Mouse (Mus musculus) left cerebral cortex, adult 2 months (tissue): ENCODE results near the gene Nup37. TPM values are rescaled to one million over a fixed set of nuclear protein-coding genes. Genes with fewer than 3 reads are reported as not detected.

Source experiments
- DNase-seq, 2 experiments: peaks; one replicate each; pipeline ENCODE4 v3.0.0; 2021 to 2022; ENCODE audit warnings: low spot score in 2 of 2, mixed read lengths in 1 of 2; ENCODE audit errors: extremely low spot score in 1 of 2
- H3K27ac ChIP-seq: fragments of 200-600 bp; 2 replicates; pipeline ENCODE4 v1.8.1; 2022
- H3K4me3 ChIP-seq: fragments of 200-600 bp; 2 replicates; pipeline ENCODE4 v1.8.1; 2022
- CTCF ChIP-seq: fragments of 200-600 bp; IDR thresholded peaks from 2 replicates; pipeline ENCODE4 v1.8.1; 2022; ENCODE audit warnings: antibody characterized with exemption, mild to moderate bottlenecking, moderate library complexity
- intact Hi-C: fragments of 180-260 bp; cut with DNase I; formaldehyde crosslinking; loops from one replicate; pipeline ENCODE4 v1.15.1; 2025
- long read RNA-seq, 2 experiments: library from polyadenylated mRNA; stranded (forward); transcript quantifications; one replicate each; pipeline ENCODE4 v2.0.0; 2021; ENCODE audit warnings: borderline mapping rate in 2 of 2
- total RNA-seq, 2 experiments: library from RNA; stranded (reverse); gene quantifications; 2 replicates each; pipeline ENCODE4 v1.2.3; 2021

Nup37 gene
- 1 to 10 TPM; 6.8 to 6.9 TPM for total RNA-seq
- long read RNA-seq, experiment 1, partial matches to known transcripts: 0 of 2 reads
- long read RNA-seq, experiment 1, other reads (novel, unspliced or antisense): 1 of 2 reads
- long read RNA-seq, experiment 2, partial matches to known transcripts: 0 of 1 reads
- long read RNA-seq, experiment 2, other reads (novel, unspliced or antisense): 0 of 1 reads

DNA sequence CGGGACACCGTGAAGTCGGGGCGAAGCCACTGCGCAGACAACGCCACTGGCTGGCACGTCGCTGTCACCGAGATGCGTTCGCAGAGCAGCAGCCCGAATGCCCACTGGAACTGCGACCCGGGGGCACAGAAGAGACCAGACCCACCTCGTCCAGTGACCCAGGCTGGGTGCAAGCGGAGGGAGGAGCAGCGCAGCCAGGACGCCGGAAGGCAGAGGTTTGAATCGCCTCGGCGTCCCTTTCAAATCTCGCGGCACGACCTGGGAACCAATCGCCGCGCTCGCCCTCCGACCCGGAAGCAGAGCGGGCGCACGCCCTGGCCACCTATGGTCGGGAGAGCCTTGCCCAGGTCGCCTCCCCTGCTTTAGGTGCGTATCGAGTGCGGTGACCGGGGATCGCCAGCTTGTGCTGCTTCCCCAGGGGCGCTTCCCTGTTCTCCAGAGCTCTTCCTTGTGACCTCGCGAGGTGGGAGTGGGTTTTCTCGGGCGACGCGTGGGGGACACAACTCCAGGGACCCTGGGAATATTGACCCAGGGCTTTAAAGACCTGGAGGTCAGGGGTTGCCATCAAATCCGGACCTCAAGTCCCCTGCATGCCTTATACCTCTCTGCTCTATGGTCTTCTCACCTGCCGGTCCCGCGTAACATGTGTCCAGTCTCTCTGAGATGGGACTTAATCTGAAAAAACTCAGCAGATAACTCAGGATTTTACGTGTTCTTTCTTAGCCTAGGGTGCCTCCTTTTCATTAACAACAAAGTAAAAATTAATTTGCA, at the start of gene Nup37, which contains the start of gene Parpbp:
Nup37 (plus strand) TSS at position 286 of the 771 bp plus-strand sequence.
Parpbp (minus strand) TSS at position 235 of the 771 bp plus-strand sequence.
- intact Hi-C loops: no loop called here
- DNase-seq: peak; percentile 84 to 89
- Histone ChIP-seq H3K4me3 (peak within 1 kb of the TSS; percentile 71), H3K27ac (peak within 1 kb of the TSS; percentile 69; the same call in 1 of the 2 replicates)
- peak; percentile 6; the same call in 1 of the 2 replicates for TF ChIP-seq CTCF

DNA sequence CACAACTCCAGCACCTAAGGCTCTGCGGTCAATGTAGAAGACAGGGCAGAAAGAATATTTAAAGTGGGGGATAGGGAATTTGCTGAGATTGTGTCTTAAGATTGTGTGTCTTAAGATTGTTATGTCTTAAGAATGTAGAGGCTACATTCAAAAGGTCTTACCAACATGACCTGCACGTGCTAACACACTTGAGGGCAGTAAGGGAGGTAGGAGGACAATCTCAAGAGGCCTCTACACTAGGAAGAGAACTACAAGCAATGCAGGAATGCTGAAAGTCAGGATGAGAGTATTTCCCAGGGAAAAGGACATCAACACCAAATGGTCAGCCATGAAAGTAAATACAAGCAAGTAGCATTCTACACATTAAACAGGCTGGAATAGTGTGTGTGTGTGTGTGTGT, 40.6 kb upstream of the Nup37 start:
- no peak for TF ChIP-seq CTCF
- no peak overlapping the region for H3K4me3 ChIP-seq
- no peak overlapping the region for H3K27ac ChIP-seq
- intact Hi-C loops: no loop called here
- DNase-seq: no peak

DNA sequence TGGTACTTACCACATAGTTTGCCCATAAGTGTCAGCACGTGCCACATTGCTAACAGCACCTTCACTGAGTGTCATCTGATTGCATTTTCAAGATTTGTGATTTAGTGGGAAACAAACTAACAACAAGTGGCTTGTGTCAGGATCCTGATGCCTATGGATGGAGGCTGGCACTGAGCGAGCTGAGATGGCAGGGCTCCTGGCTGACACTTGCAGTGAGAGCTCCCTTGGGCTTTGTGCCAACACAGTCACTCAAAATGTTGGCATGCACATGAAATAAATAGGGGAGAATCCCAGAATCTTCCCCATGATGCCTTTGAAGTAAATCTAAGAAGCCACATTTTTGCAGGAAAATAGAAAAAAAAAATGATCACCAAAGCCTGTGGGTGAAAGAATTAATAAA, 33.5 kb upstream of the Nup37 start:
- no peak for DNase-seq
- intact Hi-C loops: no loop called here
- Histone ChIP-seq H3K4me3 (no peak overlapping the region), H3K27ac (no peak overlapping the region)
- no peak for TF ChIP-seq CTCF

GRCm38 (mm10) chr10:88119721-88120120, 27.1 kb upstream of the Nup37 start:
- DNase-seq: no peak
- intact Hi-C loops: loop anchor here (5.0 kb wide), 2 partner anchors 262 to 472 kb away; partner anchors contain the start of gene Igf1
- TF ChIP-seq CTCF: peak; percentile 54

GRCm38 (mm10) chr10:88135630-88136029, 11.2 kb upstream of the Nup37 start:
- TF ChIP-seq CTCF: no peak
- DNase-seq: no peak
- H3K4me3 ChIP-seq: no peak overlapping the region
- no peak overlapping the region for H3K27ac ChIP-seq
- intact Hi-C loops: no loop called here

More at GRCm38 (mm10) chr10:88119721-88120120, 27.1 kb upstream of the Nup37 start:
- Histone ChIP-seq H3K27ac (no peak overlapping the region), H3K4me3 (no peak overlapping the region)

DNA sequence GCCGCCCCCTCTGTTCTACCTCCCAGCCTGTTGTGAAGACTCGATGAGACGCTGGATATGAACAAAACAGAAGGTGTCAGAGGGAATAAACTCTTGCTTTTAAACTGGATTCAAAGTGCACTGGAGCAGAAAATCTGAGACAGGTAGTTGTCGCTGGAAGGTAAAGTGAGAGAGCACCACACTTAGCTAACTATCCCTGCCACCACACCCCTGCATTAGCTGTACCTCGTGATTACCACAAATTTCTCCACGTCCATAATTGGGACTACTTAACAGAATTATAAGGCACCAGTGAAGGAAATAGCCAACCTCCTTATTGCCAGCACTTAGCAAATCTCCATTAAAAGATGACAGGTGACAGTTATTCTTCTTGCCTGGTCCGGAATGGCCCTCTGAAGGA, 605 bp upstream of the Nup37 start:
- intact Hi-C loops: no loop called here
- peak overlapping the region; percentile 71 for H3K4me3 ChIP-seq
- no peak for DNase-seq
- TF ChIP-seq CTCF: no peak
- no peak overlapping the region for H3K27ac ChIP-seq

- no peak for TF ChIP-seq CTCF
- no peak for DNase-seq
- intact Hi-C loops: no loop called here
- Histone ChIP-seq H3K4me3 (no peak overlapping the region), H3K27ac (no peak overlapping the region)
Observed at GRCm38 (mm10) chr10:88150381-88150780, 3.6 kb downstream of the Nup37 start.

GRCm38 (mm10) chr10:88151658-88152057, 4.9 kb downstream of the Nup37 start:
- DNase-seq: no peak
- TF ChIP-seq CTCF: no peak
- Histone ChIP-seq H3K27ac (no peak overlapping the region), H3K4me3 (no peak overlapping the region)
- intact Hi-C loops: no loop called here

- DNase-seq: no peak
- Histone ChIP-seq H3K27ac (no peak overlapping the region), H3K4me3 (no peak overlapping the region)
- intact Hi-C loops: no loop called here
- no peak for TF ChIP-seq CTCF
Observed at GRCm38 (mm10) chr10:88162096-88162495, 15.3 kb downstream of the Nup37 start.

DNA sequence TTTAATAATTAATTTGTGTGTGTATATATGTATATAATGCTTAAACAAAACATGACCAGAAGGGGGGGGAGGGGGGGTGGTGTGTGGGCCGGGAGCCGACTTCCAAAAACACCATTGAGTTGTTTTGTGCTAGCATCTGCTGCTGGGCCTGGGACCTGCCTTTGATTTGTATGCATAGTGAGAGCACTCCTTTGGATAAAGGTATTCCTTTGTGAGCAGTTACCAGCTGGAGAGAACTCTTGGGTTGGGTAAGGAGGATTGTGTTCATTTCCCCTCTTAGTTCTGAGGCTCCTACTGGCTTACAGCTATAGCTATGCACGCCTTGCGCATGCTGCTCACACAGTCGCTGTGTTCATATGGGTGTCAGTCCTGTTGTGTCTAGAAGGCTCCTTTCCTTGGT, 15.9 kb downstream of the Nup37 start:
- H3K27ac ChIP-seq: no peak overlapping the region
- H3K4me3 ChIP-seq: no peak overlapping the region
- TF ChIP-seq CTCF: no peak
- no peak for DNase-seq
- intact Hi-C loops: no loop called here

- Histone ChIP-seq H3K4me3 (no peak overlapping the region), H3K27ac (no peak overlapping the region)
- peak; percentile 35 for TF ChIP-seq CTCF
- DNase-seq: no peak
- intact Hi-C loops: no loop called here
Observed at GRCm38 (mm10) chr10:88166158-88166557, 19.4 kb downstream of the Nup37 start.

GRCm38 (mm10) chr10:88167438-88168077, 20.8 kb downstream of the Nup37 start:
- DNase-seq: no peak
- Histone ChIP-seq H3K4me3 (no peak overlapping the region), H3K27ac (no peak overlapping the region)
- no peak for TF ChIP-seq CTCF
- intact Hi-C loops: no loop called here
